Mouse (Mus musculus): ENCODE results near the gene Nags. TPM values are rescaled to one million over a fixed set of nuclear protein-coding genes. Genes with fewer than 3 reads are reported as not detected.
"Not testable (repeated sequence)": the region's sequence is repeated elsewhere in the genome, so short reads cannot be mapped to it uniquely, and the experiment has no call there.

The Nags gene
- polyA plus RNA-seq, 1 experiment from 2014 or later, result 0.17 TPM

DNA sequence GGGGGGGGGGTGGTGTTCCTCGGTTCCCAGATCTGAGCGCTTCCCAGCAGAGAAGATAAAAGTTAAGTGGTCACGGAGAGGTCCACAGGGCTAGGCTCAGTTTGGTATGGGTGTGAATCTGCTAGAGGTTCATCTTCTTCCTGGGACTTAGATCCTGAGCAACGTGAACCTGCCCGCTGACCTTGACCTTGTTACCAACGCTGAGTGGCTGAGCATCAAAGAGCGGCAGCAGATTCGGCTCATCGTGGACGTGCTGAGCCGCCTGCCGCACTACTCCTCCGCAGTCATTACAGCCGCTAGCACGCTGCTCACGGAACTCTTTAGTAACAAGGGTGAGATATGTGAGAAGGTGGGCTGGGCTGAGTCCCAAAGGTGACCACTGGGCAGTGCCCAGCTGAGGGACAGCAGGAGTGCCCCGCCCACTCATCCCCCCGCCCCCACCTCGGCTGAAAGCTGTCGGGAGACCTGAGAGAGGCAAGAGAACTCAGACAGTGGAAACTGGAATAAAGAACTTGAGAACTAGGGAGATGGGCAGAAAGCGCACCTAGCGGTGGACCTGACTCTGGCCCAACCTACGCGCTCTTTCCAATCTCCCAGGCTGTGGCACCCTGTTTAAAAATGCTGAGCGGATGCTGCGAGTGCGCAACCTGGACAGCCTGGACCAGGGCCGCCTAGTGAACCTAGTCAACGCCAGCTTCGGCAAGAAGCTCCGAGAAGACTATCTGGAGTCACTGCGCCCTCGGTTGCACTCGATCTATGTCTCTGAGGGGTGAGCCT is 2.1 kb downstream of the Nags start:
- peak overlapping the region; percentile 33 for H3K4me2 ChIP-seq (replicated peaks; ENCODE audit: low read depth, low read length)
- ATAC-seq (ENCODE audit: low FRiP score, low TSS enrichment), result no peak
- peaks cover 55% of the 10 kb centered on the region for H3K27me3 ChIP-seq (ENCODE audit: insufficient read depth, low read length)
- peak overlapping the region; percentile 18; the same call in 1 of the 2 replicates for H3K4me3 ChIP-seq (ENCODE audit: low read length)
- no peak overlapping the region for H3K9ac ChIP-seq (replicated peaks; ENCODE audit: low read length)
- H3K36me3 ChIP-seq (ENCODE audit: insufficient read depth, low read length), result no peaks in the 10 kb centered on the region
- 8% methylated on average over 34 of the region's 34 CpGs for WGBS
- no peak overlapping the region for H3K27ac ChIP-seq (ENCODE audit: low read length)
- H3K9me3 ChIP-seq (ENCODE audit: low read length), result no peaks in the 10 kb centered on the region
- peaks cover 20% of the 10 kb centered on the region; the same call in 1 of the 2 replicates for H3K4me1 ChIP-seq (ENCODE audit: insufficient read depth, low read length)

DNA sequence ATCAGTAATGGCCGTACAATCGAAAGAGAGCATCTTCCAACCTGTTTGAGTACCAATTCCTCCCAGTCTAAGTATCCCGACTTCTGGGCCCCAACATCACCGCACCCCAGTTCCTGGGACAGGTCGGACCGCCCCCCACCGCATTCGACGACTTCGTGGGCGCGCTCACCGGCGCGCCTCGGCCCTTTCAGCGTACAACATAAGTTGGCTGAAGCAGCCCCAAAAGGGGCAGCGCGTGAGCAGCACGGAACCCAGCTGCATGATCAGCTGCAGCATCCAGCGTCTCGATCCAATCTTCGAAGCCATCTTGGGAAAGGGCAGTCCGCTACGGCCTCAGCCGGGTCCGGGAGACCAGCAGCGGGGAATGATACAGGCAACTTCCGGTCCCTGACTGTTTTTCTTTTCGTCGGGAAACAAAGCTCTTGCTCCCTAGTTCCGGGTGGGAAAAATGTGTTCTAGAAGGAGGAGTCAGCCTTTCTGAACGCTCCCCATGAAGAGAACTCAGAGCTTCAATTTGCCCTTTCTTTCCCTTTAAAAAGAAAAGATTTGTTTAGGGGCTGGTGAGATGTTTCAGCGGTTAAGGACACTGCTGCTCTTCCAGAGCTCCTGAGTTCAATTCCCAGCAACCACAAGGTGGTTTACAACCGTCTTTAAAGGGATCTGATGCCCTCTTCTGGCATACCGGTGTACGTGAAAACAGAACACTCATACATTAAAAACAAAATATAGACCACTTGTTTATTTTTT is 10.9 kb downstream of the Nags start, which contains the start of gene Tmem101:
Tmem101 (minus strand) TSS at position 366 of the 747 bp plus-strand sequence.
- peaks cover 17% of the 10 kb centered on the region for H3K36me3 ChIP-seq (ENCODE audit: insufficient read depth, low read length)
- under 1% methylated on average over 37 of the region's 37 CpGs for WGBS
- peak; percentile 83 for ATAC-seq (ENCODE audit: low FRiP score, low TSS enrichment)
- peaks cover 8% of the 10 kb centered on the region for H3K4me1 ChIP-seq (ENCODE audit: insufficient read depth, low read length)
- no peaks in the 10 kb centered on the region for H3K9me3 ChIP-seq (ENCODE audit: low read length)
- peak within 1 kb of the TSS; percentile 91 for H3K4me3 ChIP-seq (ENCODE audit: low read length)
- H3K27me3 ChIP-seq (ENCODE audit: insufficient read depth, low read length), result no peaks in the 10 kb centered on the region
- peak within 1 kb of the TSS; percentile 69 for H3K27ac ChIP-seq (ENCODE audit: low read length)
- peak within 1 kb of the TSS; percentile 73 for H3K4me2 ChIP-seq (replicated peaks; ENCODE audit: low read depth, low read length)
- H3K9ac ChIP-seq (replicated peaks; ENCODE audit: low read length), result peak within 1 kb of the TSS; percentile 94

DNA sequence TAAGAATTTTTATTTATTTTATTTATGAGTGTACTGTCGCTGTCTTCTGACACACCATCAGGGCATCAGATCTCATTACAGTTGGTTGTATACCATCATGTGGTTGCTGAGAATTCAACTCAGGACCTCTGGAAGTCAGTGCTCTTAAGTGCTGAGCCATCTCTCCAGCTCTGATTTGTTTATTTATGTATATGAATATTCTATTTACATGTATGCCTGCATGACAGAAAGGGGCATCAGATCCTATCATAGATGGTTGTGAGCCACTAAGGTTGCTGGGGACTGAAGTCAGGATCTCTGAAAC is 11.4 kb downstream of the Nags start:
- no peak for ATAC-seq (ENCODE audit: low FRiP score, low TSS enrichment)
- WGBS, result 6% methylated on average over 1 of the region's 1 CpGs
- H3K9ac ChIP-seq (replicated peaks; ENCODE audit: low read length), result no peak overlapping the region
- H3K36me3 ChIP-seq (ENCODE audit: insufficient read depth, low read length), result peaks cover 20% of the 10 kb centered on the region
- no peak overlapping the region for H3K27ac ChIP-seq (ENCODE audit: low read length)
- no peak overlapping the region for H3K4me2 ChIP-seq (replicated peaks; ENCODE audit: low read depth, low read length)
- no peak overlapping the region for H3K4me3 ChIP-seq (ENCODE audit: low read length)
- no peaks in the 10 kb centered on the region for H3K27me3 ChIP-seq (ENCODE audit: insufficient read depth, low read length)
- H3K9me3 ChIP-seq (ENCODE audit: low read length), result no peaks in the 10 kb centered on the region
- peaks cover 8% of the 10 kb centered on the region for H3K4me1 ChIP-seq (ENCODE audit: insufficient read depth, low read length)

DNA sequence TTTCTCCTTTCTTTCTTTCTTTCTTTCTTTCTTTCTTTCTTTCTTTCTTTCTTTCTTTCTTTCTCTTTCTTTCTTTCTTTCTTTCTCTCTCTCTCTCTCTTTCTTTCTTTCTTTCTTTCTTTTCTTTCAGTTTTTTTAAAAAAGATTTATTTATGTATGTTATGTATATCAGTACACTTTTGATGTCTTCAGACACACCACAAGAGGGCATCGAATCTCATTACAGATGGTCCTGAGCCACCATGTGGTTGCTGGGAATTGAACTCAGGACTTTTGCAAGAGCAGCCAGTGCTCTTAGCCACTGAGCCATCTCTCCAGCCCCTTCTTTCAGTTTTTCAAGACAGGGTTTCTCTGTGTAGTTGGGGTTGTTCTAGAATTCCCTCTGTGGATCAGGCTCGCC is 12.7 kb downstream of the Nags start:
- H3K4me2 ChIP-seq (replicated peaks; ENCODE audit: low read depth, low read length); H3K9me3 ChIP-seq (ENCODE audit: low read length); H3K4me1 ChIP-seq (ENCODE audit: insufficient read depth, low read length); ATAC-seq (ENCODE audit: low FRiP score, low TSS enrichment); H3K27ac ChIP-seq (ENCODE audit: low read length); H3K27me3 ChIP-seq (ENCODE audit: insufficient read depth, low read length); H3K9ac ChIP-seq (replicated peaks; ENCODE audit: low read length); H3K4me3 ChIP-seq (ENCODE audit: low read length): not testable (repeated sequence)
- WGBS, result 79% methylated on average over 2 of the region's 2 CpGs
- peaks cover 31% of the 10 kb centered on the region for H3K36me3 ChIP-seq (ENCODE audit: insufficient read depth, low read length)

DNA sequence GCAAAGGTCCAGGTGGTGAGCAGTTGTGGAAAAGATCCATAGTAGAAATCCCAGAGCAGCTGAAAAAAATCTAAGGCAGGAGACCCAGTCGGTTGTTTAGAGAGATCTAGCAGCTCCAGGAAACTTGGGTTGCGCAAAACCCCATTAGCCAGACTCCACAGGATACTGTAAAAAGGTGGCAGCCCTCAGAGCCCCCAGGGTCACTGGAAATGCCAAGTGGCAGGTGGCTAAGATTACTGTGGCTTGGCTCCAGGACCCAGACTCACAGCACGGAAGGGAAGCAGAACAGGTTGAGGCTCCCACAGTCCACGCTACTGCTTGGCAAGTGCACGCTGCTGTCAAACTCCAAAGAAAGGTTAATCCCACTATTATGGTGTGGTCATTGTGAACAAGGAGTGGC is 14.5 kb downstream of the Nags start:
- no peak overlapping the region for H3K27ac ChIP-seq (ENCODE audit: low read length)
- ATAC-seq (ENCODE audit: low FRiP score, low TSS enrichment), result no peak
- peaks cover 8% of the 10 kb centered on the region for H3K4me1 ChIP-seq (ENCODE audit: insufficient read depth, low read length)
- no peak overlapping the region for H3K4me2 ChIP-seq (replicated peaks; ENCODE audit: low read depth, low read length)
- peaks cover 31% of the 10 kb centered on the region for H3K36me3 ChIP-seq (ENCODE audit: insufficient read depth, low read length)
- no peak overlapping the region for H3K9ac ChIP-seq (replicated peaks; ENCODE audit: low read length)
- no peak overlapping the region for H3K4me3 ChIP-seq (ENCODE audit: low read length)
- no peaks in the 10 kb centered on the region for H3K27me3 ChIP-seq (ENCODE audit: insufficient read depth, low read length)
- H3K9me3 ChIP-seq (ENCODE audit: low read length), result no peaks in the 10 kb centered on the region
- 77% methylated on average over 5 of the region's 5 CpGs for WGBS

DNA sequence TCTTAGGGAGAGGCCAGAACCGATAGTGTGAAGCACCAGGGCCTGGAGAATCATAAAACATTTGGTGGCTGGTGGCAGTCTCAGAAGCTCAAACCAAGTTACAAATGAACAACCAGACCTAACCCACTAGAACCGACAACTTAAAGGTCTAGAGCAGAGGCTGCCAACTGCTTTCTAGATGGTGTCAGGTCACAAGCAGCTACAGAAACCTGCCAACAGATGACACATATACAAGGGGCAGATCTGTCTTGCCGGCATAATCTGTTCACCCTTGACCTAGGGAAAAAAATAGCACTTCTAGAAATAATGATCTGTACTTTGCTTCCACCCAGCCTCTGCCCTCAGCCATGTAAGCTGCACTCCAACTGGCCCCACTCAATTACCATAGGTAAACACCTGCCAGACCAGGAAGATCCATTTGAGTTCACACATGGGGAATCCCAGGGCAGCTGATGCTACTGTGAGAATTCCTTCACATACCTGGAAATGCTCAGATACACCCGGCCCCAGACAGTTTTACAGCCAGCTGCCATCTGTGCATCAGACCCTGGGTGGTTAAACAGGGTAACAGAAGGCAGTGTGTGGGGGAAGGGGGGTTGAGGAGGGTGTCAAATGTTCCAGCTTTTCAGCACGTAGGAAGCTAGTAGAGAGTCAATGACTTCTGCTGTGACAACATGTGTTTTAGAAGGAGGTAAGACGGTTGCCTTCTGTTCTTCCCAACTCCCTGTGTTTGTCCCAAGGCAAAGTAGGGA is 20.8 kb downstream of the Nags start:
- WGBS, result 23% methylated on average over 6 of the region's 6 CpGs
- ATAC-seq (ENCODE audit: low FRiP score, low TSS enrichment), result peak; percentile 65; the same call in 1 of the 2 replicates
- Histone ChIP-seq H3K4me1 (ENCODE audit: insufficient read depth, low read length) (no peaks in the 10 kb centered on the region), H3K27me3 (ENCODE audit: insufficient read depth, low read length) (no peaks in the 10 kb centered on the region), H3K4me2 (replicated peaks; ENCODE audit: low read depth, low read length) (no peak overlapping the region), H3K36me3 (ENCODE audit: insufficient read depth, low read length) (peaks cover 56% of the 10 kb centered on the region), H3K9me3 (ENCODE audit: low read length) (no peaks in the 10 kb centered on the region), H3K27ac (ENCODE audit: low read length) (no peak overlapping the region), H3K4me3 (ENCODE audit: low read length) (no peak overlapping the region), H3K9ac (replicated peaks; ENCODE audit: low read length) (no peak overlapping the region)

DNA sequence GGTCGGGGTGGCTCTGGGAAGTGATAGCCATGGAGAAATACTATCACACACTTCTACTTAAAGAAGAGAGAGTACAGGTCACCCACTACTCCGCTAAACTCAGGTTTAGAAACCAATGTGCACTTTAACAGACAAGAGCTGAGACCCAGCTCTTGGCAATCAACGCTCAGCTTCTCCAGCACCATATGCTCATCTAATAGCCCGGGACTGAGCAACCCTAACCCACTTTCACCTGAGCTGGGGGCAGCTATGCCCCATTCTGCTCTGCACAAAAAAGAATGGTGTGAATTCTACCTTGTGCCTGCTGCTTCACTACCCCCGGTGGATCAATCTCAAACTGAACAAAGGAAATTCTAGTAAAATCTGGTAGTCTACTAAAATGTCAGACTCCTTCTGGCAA is 22.2 kb downstream of the Nags start:
- ATAC-seq (ENCODE audit: low FRiP score, low TSS enrichment), result no peak
- H3K9ac ChIP-seq (replicated peaks; ENCODE audit: low read length), result no peak overlapping the region
- no peaks in the 10 kb centered on the region for H3K9me3 ChIP-seq (ENCODE audit: low read length)
- H3K4me1 ChIP-seq (ENCODE audit: insufficient read depth, low read length), result no peaks in the 10 kb centered on the region
- peaks cover 46% of the 10 kb centered on the region for H3K36me3 ChIP-seq (ENCODE audit: insufficient read depth, low read length)
- no peak overlapping the region for H3K4me2 ChIP-seq (replicated peaks; ENCODE audit: low read depth, low read length)
- WGBS, result 79% methylated on average over 5 of the region's 5 CpGs
- no peak overlapping the region for H3K27ac ChIP-seq (ENCODE audit: low read length)
- H3K27me3 ChIP-seq (ENCODE audit: insufficient read depth, low read length), result no peaks in the 10 kb centered on the region
- H3K4me3 ChIP-seq (ENCODE audit: low read length), result no peak overlapping the region

DNA sequence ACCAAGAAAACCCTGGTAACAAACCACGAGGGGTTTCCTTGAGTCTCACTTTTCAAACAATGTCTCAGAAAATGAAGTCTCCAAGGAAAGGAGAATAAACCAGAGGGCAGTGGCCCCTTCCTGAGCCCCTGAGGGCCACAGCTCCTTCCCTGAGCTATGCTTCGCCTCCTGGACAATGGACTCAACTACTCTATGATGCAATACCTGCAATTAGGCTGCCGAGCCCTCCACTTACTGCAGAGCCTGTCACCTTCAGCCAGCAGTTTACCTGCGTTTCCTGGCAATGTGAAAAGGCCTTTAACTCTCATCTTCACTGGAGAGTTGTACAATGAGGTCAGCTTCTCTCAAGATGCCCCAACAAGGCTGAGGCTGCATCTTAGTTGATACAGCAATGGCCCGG is 23.4 kb downstream of the Nags start:
- Histone ChIP-seq H3K36me3 (ENCODE audit: insufficient read depth, low read length) (peaks cover 37% of the 10 kb centered on the region), H3K4me3 (ENCODE audit: low read length) (no peak overlapping the region), H3K4me1 (ENCODE audit: insufficient read depth, low read length) (no peaks in the 10 kb centered on the region), H3K9ac (replicated peaks; ENCODE audit: low read length) (no peak overlapping the region), H3K27ac (ENCODE audit: low read length) (no peak overlapping the region), H3K27me3 (ENCODE audit: insufficient read depth, low read length) (no peaks in the 10 kb centered on the region), H3K4me2 (replicated peaks; ENCODE audit: low read depth, low read length) (no peak overlapping the region), H3K9me3 (ENCODE audit: low read length) (no peaks in the 10 kb centered on the region)
- no peak for ATAC-seq (ENCODE audit: low FRiP score, low TSS enrichment)
- 81% methylated on average over 5 of the region's 5 CpGs for WGBS

DNA sequence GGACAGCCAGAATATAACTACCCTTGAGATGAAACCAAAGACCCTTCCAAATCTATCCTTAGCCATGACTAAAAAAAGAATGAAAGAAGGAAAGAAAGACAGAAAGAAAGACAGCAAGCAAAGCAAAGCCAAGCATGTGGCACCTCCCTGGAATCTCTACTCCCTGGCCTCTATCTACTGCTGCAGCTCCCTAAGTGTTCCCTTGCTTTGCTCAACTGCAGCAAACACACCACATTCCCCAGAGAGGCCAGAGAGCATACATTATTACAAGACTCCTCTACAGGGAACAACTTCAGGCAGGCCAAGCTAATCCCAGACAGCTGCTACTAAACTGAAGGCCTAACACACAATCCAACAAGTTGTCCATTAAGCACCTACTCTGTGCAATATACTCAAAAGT is 34.5 kb downstream of the Nags start:
- no peak overlapping the region for H3K4me2 ChIP-seq (replicated peaks; ENCODE audit: low read depth, low read length)
- peaks cover 23% of the 10 kb centered on the region for H3K4me1 ChIP-seq (ENCODE audit: insufficient read depth, low read length)
- no peak for ATAC-seq (ENCODE audit: low FRiP score, low TSS enrichment)
- H3K27me3 ChIP-seq (ENCODE audit: insufficient read depth, low read length), result no peaks in the 10 kb centered on the region
- H3K9ac ChIP-seq (replicated peaks; ENCODE audit: low read length), result no peak overlapping the region
- peaks cover 24% of the 10 kb centered on the region; the same call in 1 of the 2 replicates for H3K36me3 ChIP-seq (ENCODE audit: insufficient read depth, low read length)
- H3K27ac ChIP-seq (ENCODE audit: low read length), result peak overlapping the region; percentile 41; the same call in 1 of the 2 replicates
- no peak overlapping the region for H3K4me3 ChIP-seq (ENCODE audit: low read length)
- no peaks in the 10 kb centered on the region for H3K9me3 ChIP-seq (ENCODE audit: low read length)
